Mouse (Mus musculus): ENCODE measurements around the gene Pus7.

DNA sequence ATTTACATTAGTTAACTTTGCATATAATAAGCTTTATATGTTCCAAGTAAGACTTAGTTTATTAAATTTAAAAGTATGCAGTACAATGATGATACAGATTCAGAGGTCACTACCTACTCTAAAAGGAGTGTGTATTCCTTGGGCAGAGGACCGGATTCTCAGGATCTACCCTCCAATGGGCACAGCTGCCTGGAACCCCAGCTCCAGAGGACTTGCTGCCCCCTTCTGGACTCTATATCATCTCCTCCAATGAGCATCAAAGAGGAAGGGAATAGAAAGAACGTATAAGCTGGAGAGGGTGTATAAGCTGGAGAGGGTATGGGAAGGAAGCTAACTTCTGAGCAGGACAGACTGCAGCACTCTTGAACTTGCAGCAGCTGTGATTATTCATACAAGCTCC lies 33.6 kb downstream of the Pus7 start:
- peak; percentile 21; the same call in 1 of the 2 replicates for TF ChIP-seq CTCF (IDR thresholded peaks at IDR 0.05; ENCODE audit: borderline replicate concordance, extremely low read depth, insufficient read depth, insufficient read length)
- TF ChIP-seq POLR2A (IDR thresholded peaks at IDR 0.05; ENCODE audit: borderline replicate concordance, extremely low read depth, insufficient read depth, insufficient read length, poor library complexity, severe bottlenecking) = no peak
